Mouse (Mus musculus) stomach, adult 2 months (tissue): ENCODE measurements around the gene Ctrc. TPM values are rescaled to one million over a fixed set of nuclear protein-coding genes. Genes with fewer than 3 reads are reported as not detected.

Experiments used
- polyA plus RNA-seq: library from polyadenylated mRNA; depleted of rRNA; stranded (reverse); fragments of >200 nt; gene quantifications from 2 replicates; pipeline ENCODE4 v1.2.3, GENCODE M21; 2012; rRNA removed

Ctrc gene
- 0.35 TPM in 1 of 2 replicates, not detected in the other for polyA plus RNA-seq

DNA sequence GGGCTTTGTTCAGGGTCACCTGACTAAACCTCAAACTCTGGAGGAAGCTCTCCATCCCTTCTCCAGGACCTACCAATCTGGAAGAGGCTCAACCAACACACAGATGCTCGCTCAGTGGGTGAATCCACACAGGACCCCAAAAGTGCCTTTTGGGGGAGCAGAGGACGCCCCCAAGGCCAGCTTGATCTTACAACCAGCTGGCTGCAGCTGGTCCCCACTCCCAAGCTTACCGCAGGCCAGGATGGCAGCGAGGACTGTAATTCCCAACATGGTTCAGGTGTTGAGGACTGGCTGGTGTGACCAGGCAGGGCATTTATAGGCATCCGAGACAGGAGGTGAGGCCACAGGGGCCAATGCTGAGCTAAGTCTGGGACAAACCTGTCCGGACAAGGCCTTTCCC lies at the start of gene Ctrc:
Gene Ctrc (minus strand): TSS at position 361 of the 400 bp plus-strand sequence.

DNA sequence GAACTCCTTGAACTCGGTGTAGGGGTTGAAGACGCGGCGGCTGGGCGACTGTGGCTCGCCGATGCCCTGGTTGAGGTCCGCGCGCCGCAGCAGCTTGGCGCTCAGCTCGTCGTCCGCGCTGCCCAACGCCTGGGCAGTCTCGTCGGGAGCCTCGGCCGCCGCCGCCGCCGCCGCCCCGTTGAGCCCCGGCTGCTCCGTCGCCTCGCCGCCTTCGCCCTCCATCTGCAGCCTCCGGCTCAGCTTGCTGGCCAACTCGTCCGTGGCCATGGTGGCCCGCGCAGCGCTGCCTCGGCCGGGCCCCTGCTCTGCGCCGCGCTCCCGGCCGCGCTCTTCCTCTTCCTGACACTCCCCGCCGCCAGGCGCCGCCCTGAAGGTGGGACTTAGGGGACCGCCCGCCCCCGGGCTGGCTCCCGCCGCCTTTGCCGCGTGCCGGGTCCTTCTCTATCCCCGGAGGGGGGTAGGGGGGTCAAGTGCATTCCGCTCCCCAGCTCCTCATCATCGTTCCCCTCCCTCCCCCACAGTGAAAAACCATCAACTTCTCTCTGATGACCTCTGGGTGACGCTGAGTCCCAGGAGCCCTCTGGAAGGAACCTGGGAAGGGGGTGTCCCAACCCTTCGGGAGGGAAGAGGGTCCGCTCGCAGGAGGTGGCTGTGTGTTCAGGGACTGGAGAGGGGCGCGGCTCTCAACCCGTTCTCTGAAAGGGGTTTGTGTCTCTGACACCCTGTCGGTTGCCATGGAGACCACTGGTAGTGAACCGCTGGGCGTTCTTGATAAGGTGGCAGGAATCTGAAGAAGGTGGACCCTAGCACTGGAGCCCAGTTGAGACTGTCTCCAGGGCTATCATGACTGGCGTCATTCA lies 28.7 kb upstream of the Ctrc start, which contains the start of gene Efhd2:
Gene Efhd2 (minus strand): TSS at position 320 of the 860 bp plus-strand sequence.

DNA sequence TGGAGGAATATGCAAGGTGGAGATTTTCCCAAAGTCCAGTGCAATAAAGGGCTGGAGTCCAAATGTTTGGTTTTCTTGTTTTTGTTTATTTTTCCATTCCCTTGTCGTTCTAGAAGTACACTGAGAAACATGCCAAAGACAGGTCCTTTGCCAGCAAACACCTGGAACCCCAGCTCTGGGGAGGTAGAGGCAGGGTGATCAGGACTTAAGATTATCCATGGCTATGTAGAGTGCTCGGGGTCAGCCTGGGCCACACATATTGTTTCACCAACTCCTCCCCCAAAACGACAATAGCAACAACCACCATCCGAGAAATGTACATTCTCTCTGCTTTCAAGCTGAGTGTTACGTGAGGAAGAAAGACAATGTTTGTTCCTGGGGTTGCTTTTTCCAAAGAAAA lies 20.1 kb downstream of the Ctrc start, which contains the start of gene Cela2a:
Gene Cela2a (minus strand): TSS at position 101 of the 400 bp plus-strand sequence.

DNA sequence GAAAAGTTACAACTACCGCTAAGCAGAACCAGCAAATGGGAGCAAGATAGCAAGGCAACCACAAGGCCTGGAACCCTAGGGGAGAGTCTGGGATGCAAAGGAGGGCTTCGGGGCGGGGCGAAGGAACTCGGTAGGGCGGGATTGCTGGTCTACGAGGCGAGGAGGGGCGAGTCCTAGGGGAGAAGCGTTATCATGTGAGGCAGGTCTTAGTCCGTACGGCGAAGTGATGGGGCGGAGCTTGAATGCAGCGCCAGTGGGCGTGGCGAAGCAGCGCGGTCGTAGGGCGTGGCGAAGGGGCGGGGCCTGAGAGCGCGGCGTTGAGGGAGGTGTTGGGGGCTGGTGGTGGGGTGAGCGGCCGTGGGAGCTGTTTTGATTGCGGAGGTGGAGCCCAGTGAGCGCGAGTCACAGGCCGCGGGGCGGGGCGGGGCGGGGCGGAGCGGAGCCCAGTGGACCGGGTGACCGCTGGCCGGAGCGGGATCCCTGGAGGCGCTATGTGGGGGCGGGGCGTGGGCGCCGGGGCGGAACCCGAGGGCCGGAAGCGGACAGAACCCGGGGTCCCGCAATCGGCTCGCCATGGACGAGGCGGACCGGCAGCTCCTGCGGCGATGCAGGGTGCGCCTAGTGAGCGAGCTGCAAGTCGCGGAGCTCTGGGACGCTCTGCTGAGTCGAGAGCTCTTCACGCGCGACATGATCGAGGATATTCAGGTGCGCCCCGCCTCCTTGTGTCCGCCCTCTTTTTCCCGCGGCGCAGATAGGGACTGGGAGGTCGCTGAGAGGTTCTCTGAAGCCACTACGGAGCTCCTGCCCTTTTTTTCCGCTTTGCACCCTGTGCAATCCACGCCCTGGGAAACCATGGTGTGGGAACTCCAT lies 52.6 kb downstream of the Ctrc start, which contains the start of gene Casp9:
Gene Casp9 (plus strand): TSS at position 331 of the 870 bp plus-strand sequence.

DNA sequence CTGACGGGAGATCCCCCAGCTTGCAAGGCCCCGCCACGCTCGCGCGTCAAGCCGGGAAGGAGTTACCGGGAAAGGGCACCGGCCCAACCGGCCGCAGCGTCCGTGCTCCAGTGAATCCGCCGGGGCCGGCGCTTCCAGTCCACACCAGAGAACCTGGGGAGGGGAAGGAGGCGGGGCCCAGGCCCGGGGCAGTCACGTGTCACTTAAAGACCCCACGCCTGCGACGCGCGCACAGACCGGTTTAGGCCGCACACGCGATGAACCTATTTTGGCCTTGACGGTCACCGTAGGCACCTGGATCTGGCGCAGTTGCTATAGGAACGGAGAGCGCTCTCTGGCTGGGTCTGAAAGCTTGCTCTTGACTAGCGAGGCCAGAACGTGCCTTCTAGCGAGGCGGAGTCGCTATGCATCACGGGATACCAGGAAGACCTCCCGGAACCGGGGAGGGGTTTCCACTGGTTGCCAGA lies 55.6 kb downstream of the Ctrc start, which contains the start of gene Dnajc16:
Gene Dnajc16 (minus strand): TSS at position 408 of the 467 bp plus-strand sequence.

Other genes with a start within 250 kb of the Ctrc start
- gene Fblim1, start 240.3 kb downstream of the Ctrc start, polyA plus RNA-seq, result 34.8 and 41.5 TPM in 2 replicates
- gene Tmem82, start 227.7 kb downstream of the Ctrc start, polyA plus RNA-seq, result 4.4 and 5.6 TPM in 2 replicates
- 5.9 and 10.0 TPM in 2 replicates for gene Slc25a34, start 222.5 kb downstream of the Ctrc start, polyA plus RNA-seq
- gene Plekhm2, start 181.5 kb downstream of the Ctrc start, polyA plus RNA-seq, result 12.8 and 13.4 TPM in 2 replicates
- 2.6 and 6.8 TPM in 2 replicates for gene Rsc1a1, start 160.8 kb downstream of the Ctrc start, polyA plus RNA-seq
- 6.1 and 7.2 TPM in 2 replicates for gene Ddi2, start 122.9 kb downstream of the Ctrc start, polyA plus RNA-seq
- not detected in 2 replicates for gene Agmat, start 99.7 kb downstream of the Ctrc start, polyA plus RNA-seq
- 3.6 and 3.7 TPM in 2 replicates for gene Dnajc16, start 55.4 kb downstream of the Ctrc start, polyA plus RNA-seq
- 3.8 and 4.5 TPM in 2 replicates for gene Casp9, start 52.7 kb downstream of the Ctrc start, polyA plus RNA-seq
- gene Cela2a, start 20.2 kb downstream of the Ctrc start, polyA plus RNA-seq, result 3.7 and 6.6 TPM in 2 replicates
- 140 and 177 TPM in 2 replicates for gene Efhd2, start 28.6 kb upstream of the Ctrc start, polyA plus RNA-seq
- 0.45 and 0.88 TPM in 2 replicates for gene Fhad1, start 168.7 kb upstream of the Ctrc start, polyA plus RNA-seq
- 53.1 and 59.3 TPM in 2 replicates for gene Tmem51, start 237.9 kb upstream of the Ctrc start, polyA plus RNA-seq